Comparison of ENCODE assay signal across 9 mouse cellular contexts in genomic region chr10:30089406-30089805, GRCm38 (mm10).
DNase-seq lines count a peak whose midpoint lies in the region; ATAC-seq and TF ChIP-seq lines count a peak whose summit lies in the region.
"Had no signal": no experiment of that assay in that cellular context is flagged by ENCODE, and none has a peak within 500 bp of the region (broad histone marks: within the 10 kb centered on the region; RNA-seq: fewer than 3 reads in every experiment).

No protein-coding gene starts in this region.

- H3K4me3 ChIP-seq in liver, embryonic 11.5 days (ENCODE audit: low read depth, low read length) = no peak overlapping the region
- no peak overlapping the region for H3K4me3 ChIP-seq in embryonic fibroblast, embryonic 13.5 days (ENCODE audit: insufficient read depth, low read length)
- H3K4me3 ChIP-seq in heart, embryonic 14.5 days (ENCODE audit: control insufficient read depth in 1 of 2, insufficient read depth in 1 of 2, low read depth in 1 of 2, low read length in 2 of 2) = no peak overlapping the region
- H3K4me3 ChIP-seq: limb, embryonic 12.5 days had no signal

- H3K9me3 ChIP-seq in liver, embryonic 11.5 days (ENCODE audit: control insufficient read depth, low read length) = no peaks in the 10 kb centered on the region
- H3K9me3 ChIP-seq in heart, embryonic 14.5 days (ENCODE audit: control insufficient read depth, low read length) = no peaks in the 10 kb centered on the region
- H3K9me3 ChIP-seq: limb, embryonic 12.5 days had no signal

- ATAC-seq in liver, embryonic 11.5 days (replicated peaks; ENCODE audit: low FRiP score) = peak; percentile 41
- no peak; the same call in 1 of the 2 replicates for ATAC-seq in heart, embryonic 14.5 days (ENCODE audit: insufficient number of reproducible peaks, insufficient read depth, low FRiP score, low read depth)

- no peak overlapping the region for H3K9ac ChIP-seq in liver, embryonic 11.5 days (ENCODE audit: low read depth, low read length)
- H3K9ac ChIP-seq in heart, embryonic 14.5 days (ENCODE audit: low read length) = no peak overlapping the region
- H3K9ac ChIP-seq: limb, embryonic 12.5 days had no signal

- no peaks in the 10 kb centered on the region for H3K27me3 ChIP-seq in liver, embryonic 11.5 days (replicated peaks; ENCODE audit: control insufficient read depth, insufficient read depth, low read length)
- H3K27me3 ChIP-seq in heart, embryonic 14.5 days (ENCODE audit: control insufficient read depth, insufficient read depth, low read length) = no peaks in the 10 kb centered on the region
- H3K27me3 ChIP-seq: limb, embryonic 12.5 days had no signal

- no peak overlapping the region for H3K27ac ChIP-seq in liver, embryonic 11.5 days (ENCODE audit: low read depth, low read length)
- H3K27ac ChIP-seq in embryonic fibroblast, embryonic 13.5 days (ENCODE audit: insufficient read depth, low read length) = no peak overlapping the region
- no peak overlapping the region for H3K27ac ChIP-seq in heart, embryonic 14.5 days (replicated peaks in 1 of 2; ENCODE audit: control insufficient read depth in 1 of 2, insufficient read depth in 1 of 2, low read depth in 2 of 2, low read length in 2 of 2)
- H3K27ac ChIP-seq: limb, embryonic 12.5 days had no signal

- WGBS in liver, embryonic 11.5 days = 43% methylated on average over 7 of the region's 7 CpGs
- WGBS in heart, embryonic 14.5 days = 36% methylated on average over 7 of the region's 7 CpGs

- no peak for TF ChIP-seq POLR2A in embryonic fibroblast, embryonic 13.5 days (IDR thresholded peaks at IDR 0.05; ENCODE audit: low read depth, low read length)

- peak; percentile 55; the same call in 1 of the 2 replicates for TF ChIP-seq CTCF in embryonic fibroblast, embryonic 13.5 days (IDR thresholded peaks at IDR 0.05; ENCODE audit: borderline replicate concordance, insufficient read depth, low read length)

- H3K4me2 ChIP-seq in liver, embryonic 11.5 days = no peak overlapping the region
- H3K4me2 ChIP-seq in heart, embryonic 14.5 days (ENCODE audit: low read length) = 0 out of 2 replicates have a peak overlapping the region, but pooled peaks have one; percentile 2
- H3K4me2 ChIP-seq: limb, embryonic 12.5 days had no signal

- H3K36me3 ChIP-seq in liver, embryonic 11.5 days (ENCODE audit: control insufficient read depth, insufficient read depth, low read length) = no peaks in the 10 kb centered on the region
- no peaks in the 10 kb centered on the region for H3K36me3 ChIP-seq in heart, embryonic 14.5 days (ENCODE audit: control insufficient read depth, insufficient read depth, low read length)
- H3K36me3 ChIP-seq: limb, embryonic 12.5 days had no signal

- H3K4me1 ChIP-seq in liver, embryonic 11.5 days (replicated peaks; ENCODE audit: control insufficient read depth, insufficient read depth, low read length) = no peaks in the 10 kb centered on the region
- H3K4me1 ChIP-seq in embryonic fibroblast, embryonic 13.5 days (ENCODE audit: control insufficient read depth, insufficient read depth, low read length) = no peaks in the 10 kb centered on the region; the same call in 1 of the 2 replicates
- no peaks in the 10 kb centered on the region for H3K4me1 ChIP-seq in heart, embryonic 14.5 days (ENCODE audit: control insufficient read depth in 2 of 2, insufficient read depth in 2 of 2, low read length in 2 of 2)
- H3K4me1 ChIP-seq: limb, embryonic 12.5 days had no signal

- DNase-seq in liver, embryonic 11.5 days (ENCODE audit: low spot score) = no peak
- no peak for DNase-seq in liver
- peak; percentile 20 for DNase-seq in layer of hippocampus, postnatal 14 days (ENCODE audit: low spot score in 2 of 2)
- DNase-seq in right cerebral cortex, postnatal 25 days = peak; percentile 37
- DNase-seq in testis, postnatal 10 days (ENCODE audit: low spot score) = no peak
- DNase-seq in spleen, adult 18-20 months = no peak

Comparison
In these comparisons a context has a peak if more than half of its experiments do, and no peak if none do; other contexts are left out.
1. DNase-seq: peak in layer of hippocampus, postnatal 14 days (2 of 2) and right cerebral cortex, postnatal 25 days (single experiment); none in liver, embryonic 11.5 days (single experiment), liver (single experiment), testis, postnatal 10 days (single experiment) and spleen, adult 18-20 months (0 of 2).